Mouse (Mus musculus): ENCODE measurements at regions not wholly inside any gene's neighbourhood (a gene's known extent, or its start where the extent isn't known, plus 50 kb on each side); places are given as distances from the start of the nearest gene placed in this dataset.
A peak's percentile ranks its signal among the peaks of the same experiment; 100 is the strongest.

GRCm38 (mm10) chr3:149811036-149811435 is 820.7 kb upstream of the Adgrl2 start:
- no peak for DNase-seq

- DNase-seq: no peak
Measured at GRCm38 (mm10) chr3:149805345-149805744, 815.0 kb upstream of the Adgrl2 start.

- no peak for DNase-seq
Measured at GRCm38 (mm10) chr3:149796123-149796522, 805.8 kb upstream of the Adgrl2 start.

DNA sequence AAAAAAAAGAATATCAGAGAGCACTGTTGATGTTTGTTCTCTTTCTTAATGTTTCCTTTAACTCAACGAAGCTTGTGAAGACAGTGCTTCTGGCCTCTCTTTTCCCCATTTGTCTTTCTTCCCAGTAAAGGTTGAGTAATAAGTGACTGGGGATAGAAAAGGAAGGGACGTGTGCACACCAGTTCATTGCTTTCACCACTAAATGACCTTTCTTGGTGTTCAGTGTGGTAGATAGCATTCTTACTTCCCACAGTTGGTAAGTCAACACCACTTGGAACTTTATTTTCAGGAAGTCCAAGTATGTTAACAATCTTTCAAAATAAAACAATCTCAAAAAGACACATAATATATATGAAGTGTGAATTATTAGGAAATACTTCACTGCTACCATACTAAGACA is 801.2 kb upstream of the Adgrl2 start:
- no peak for DNase-seq

GRCm38 (mm10) chr3:149786096-149786495 is 795.7 kb upstream of the Adgrl2 start:
- DNase-seq: no peak

DNA sequence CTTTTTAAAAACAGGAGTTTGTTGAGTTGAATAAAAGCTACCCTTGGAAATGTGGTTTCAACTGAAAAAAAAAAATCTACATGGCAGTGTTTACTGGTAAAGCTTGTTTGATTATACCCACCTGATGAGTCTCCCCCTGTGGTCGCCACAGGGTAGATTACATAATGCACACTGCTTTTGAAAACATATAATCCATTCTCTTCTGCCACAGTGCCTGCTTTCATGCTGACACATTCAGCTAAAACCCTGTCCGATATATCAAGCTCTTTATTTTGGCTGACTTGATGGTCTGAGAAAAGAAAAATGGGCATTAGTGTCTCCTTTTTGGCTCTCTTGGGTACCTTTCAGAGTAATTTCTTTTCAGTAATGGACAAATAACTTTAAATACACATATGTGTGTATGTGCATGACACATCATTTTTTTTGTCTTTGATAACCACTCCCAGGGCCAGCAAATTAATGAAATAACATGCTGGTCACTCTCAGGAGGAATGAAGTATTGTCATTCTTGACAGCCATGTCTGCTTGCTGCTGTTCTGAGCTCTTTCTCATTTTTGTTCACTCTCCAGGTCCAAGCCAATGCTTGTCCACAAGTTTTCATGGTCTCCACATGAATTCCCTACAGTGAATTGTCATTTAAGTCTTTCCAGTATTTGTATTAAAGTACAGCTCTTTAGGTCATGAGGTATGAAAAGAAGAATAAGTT is 793.7 kb upstream of the Adgrl2 start:
- no peak for DNase-seq

GRCm38 (mm10) chr3:149767847-149768421 is 777.6 kb upstream of the Adgrl2 start:
- DNase-seq: no peak

DNA sequence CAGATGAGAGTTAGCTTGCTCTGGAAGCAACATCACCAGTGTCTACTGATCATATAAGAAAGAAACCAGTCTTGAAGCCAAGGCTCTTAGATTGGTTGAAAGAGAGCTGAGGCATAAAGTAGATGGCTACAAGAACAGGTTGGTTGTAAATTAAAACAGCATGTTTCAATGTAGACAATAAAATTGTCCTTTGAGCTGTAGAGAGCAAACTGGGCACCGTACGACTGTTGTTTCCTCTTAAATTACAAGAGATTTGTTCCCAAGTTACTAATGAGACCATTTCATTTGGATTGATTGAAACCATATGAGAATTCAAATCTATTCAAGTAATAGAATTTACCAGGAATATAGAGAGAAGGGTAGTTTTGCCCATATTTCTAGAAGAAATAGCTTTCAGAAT is 770.9 kb upstream of the Adgrl2 start:
- DNase-seq: no peak

DNA sequence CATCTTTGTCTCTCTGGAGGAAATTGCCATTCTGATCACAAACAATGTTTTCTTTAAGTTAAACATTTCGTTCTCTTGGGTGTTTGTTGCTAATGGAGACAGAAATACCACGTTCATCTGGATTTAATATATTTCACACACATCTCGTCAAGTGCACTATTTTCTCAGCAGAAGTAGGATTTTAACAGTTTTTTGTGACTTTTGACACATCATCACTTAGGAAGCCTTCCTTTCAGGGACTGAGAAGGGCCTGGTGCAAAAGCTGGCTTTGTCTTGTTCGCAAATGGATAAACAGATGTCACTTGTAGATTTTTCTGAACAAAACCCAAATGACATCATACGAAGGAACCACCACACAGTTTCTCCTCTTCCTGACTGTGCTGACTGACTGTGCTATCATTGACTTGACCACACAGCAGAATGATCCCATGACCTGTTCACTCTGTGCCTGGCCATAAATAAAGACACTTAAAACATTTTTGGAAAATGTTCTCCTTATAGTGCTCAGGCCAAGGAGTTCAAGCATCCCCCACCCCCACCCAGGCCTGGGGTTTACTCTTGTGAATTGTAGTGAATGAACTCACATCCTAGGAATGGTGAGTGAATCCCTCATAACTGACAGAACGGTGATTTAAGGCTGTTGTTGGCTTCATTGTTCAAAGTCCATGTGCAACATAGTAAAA is 767.7 kb upstream of the Adgrl2 start:
- DNase-seq: peak in 1 of 2 experiments; percentile 5

- DNase-seq: no peak
Measured at GRCm38 (mm10) chr3:149736069-149736468, 745.7 kb upstream of the Adgrl2 start.

DNA sequence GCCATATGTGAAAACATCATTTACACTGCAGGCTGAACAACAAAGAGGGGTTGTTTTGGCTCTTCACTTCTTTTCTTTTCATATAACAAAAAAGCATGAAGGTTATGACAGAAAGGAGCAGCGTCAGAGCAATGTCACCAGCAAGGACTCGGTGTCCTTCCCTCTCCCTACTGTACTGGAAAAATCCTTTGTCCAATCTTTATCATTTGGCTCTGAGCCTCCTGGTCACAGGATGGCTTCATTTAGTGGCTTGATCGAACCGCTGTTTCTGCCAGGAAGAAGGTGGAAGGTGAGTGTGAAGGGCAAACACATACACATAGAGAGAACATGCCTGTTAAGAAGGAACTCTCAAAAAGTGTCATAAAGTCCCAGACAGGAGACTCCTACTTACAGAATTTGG is 735.9 kb upstream of the Adgrl2 start:
- DNase-seq: no peak

- no peak for DNase-seq
Measured at GRCm38 (mm10) chr3:149724879-149725278, 734.5 kb upstream of the Adgrl2 start.

DNA sequence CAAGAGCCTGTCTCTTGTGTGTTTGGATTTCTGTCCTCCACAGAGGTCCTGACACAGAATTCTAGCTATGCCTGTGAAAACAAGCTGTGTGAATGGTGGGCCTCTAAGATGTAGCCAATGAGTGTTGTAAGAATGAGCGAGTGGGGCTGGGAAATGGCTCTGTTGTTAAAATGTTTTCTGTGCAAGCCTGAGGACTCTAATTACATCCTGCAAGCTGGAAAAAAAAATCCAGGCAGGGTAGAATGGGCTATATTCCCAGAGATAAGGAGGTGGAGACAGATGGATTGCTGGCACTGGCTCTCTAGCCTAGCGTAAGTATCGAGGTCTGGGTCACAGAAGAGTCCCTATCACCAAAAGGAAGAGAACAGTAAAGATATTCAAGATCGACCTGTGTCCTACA is 731.5 kb upstream of the Adgrl2 start:
- no peak for DNase-seq

GRCm38 (mm10) chr3:149720306-149720705 is 730.0 kb upstream of the Adgrl2 start:
- DNase-seq: no peak

GRCm38 (mm10) chr3:149705724-149706123 is 715.4 kb upstream of the Adgrl2 start:
- peak; percentile 22 to 39 for DNase-seq

DNA sequence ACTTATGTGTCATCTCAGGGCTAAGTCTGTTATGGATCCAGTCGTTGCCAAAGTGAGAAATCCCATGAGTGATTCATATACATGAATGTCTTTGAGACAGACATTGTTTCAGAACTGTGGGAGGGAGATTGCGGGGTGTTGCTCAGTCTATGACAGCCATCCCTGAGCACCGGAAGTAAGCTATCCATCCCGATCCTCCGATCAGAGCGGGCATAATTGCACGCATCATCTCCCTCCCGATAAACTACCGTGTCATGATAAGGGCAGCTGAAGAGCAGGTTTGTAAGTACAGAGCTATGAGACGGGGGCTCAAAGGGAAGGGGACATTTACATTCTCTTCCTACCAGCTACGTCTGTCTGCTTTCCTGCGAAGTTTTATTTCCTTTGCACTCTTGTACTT is 715.0 kb upstream of the Adgrl2 start:
- peak in 1 of 2 experiments; percentile 3 for DNase-seq

DNA sequence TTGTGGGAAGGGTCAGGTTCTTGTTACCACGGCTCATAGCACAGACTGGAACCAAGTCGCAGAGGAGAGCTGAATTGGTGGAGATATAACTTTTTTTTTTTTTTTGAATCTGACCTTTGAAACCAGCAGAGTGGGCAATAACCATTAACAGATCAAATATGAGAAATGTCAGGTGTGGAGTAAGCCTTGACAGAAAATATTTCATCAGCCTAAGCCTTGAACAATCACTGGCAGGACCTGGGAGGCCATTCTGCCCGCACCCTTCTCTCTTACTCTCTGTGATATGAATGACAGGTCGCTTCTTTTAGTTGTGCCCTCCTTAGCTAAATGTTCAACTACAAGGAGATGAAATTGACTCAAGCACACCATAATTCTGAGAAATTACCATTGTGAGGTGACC is 714.1 kb upstream of the Adgrl2 start:
- DNase-seq: no peak

DNA sequence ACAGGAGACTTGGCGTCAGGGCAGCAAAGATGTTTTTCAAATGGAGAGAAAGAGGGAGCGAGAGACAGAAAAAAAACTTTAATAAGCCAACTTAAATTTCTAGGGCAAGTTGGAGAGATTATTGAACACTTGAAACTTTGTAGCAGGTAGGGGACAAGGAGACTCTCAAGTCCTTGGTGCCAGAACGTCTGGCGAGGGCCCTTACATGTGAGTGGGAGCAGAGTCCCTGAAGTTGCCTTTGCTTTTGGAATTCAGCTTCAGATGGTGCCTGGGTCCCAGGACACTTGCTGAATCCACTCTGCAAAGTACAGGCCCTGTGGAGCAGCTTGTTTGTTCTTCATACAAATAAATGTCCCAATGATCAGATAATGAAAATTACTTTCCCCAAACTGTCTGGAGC is 693.2 kb upstream of the Adgrl2 start:
- no peak for DNase-seq

- no peak for DNase-seq
Measured at GRCm38 (mm10) chr3:149682246-149682645, 691.9 kb upstream of the Adgrl2 start.

DNA sequence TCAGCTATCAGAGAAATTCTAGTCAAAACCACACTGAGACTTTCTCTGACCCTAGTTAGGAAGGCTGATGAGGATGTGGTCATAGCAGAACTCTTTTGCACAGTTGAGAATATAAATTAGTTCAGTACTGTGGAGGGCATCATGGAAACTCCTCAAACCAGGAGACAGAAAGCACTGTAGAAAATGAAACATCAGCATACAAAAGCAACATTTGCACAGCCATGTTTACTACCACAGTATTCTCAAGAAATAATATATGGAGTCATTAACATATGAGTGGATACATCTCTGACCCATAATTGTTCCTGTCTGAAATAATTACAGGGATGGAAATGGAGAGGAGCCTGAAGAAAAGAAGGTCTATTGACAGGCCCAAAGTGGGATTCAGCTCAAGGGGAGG is 683.6 kb upstream of the Adgrl2 start:
- no peak for DNase-seq

DNA sequence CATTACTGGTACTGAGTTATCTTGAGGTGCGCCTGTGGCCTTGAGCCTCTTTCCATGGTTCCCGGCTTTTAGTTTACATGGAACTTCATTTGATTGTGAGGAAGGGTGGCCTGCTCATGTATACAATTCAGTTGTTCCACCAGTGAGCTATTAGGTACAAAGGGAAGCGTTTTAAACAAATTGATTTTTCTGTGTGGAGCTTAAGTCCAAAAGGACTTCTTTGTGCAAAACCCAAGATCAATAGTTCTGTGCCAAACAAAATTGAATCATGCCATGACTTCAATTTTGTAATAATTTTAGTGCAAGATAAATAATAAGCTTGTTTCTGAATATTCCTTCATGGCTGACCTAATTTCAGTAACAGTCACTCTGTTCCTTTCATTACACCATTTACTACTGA is 674.3 kb upstream of the Adgrl2 start:
- no peak for DNase-seq

DNA sequence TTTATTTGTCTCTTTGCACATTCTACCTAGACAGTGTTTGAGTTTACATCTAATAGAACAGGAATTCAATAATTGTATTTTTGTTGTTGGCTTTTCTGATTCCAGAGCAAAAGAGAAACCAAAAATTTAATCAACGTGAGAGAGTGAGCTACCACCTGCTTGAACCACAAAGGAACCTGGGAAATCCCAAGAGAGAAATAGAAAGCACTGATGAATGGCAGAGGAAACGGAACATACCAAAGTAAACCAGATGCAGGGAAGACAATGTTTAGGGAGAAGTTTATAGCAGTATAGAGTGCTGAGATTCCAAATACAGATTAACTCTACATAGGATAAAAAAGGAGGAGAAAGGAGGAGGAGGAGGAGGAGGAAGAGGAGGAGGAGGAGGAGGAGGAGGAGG is 648.0 kb upstream of the Adgrl2 start:
- no peak for DNase-seq

GRCm38 (mm10) chr3:149626186-149626585 is 635.8 kb upstream of the Adgrl2 start:
- peak; percentile 23 to 27 for DNase-seq

- no peak for DNase-seq
Measured at GRCm38 (mm10) chr3:149625497-149625896, 635.1 kb upstream of the Adgrl2 start.

Data from kidney, postnatal 4 days (tissue).